24 mouse cellular contexts compared by ENCODE assay signal in genomic region chr2:38777326-38777725, GRCm38 (mm10).
DNase-seq lines count a peak whose midpoint lies in the region; ATAC-seq and TF ChIP-seq lines count a peak whose summit lies in the region.
"Had no signal": no experiment of that assay in that cellular context is flagged by ENCODE, and none has a peak within 500 bp of the region (broad histone marks: within the 10 kb centered on the region; RNA-seq: fewer than 3 reads in every experiment).

No protein-coding gene starts in this region.

- H3K4me3 ChIP-seq in G1E (ENCODE audit: low read depth, low read length): no peak overlapping the region
- H3K4me3 ChIP-seq in midbrain, embryonic 11.5 days (ENCODE audit: low read depth, low read length): no peak overlapping the region
- H3K4me3 ChIP-seq: embryonic facial prominence, embryonic 13.5 days; embryonic facial prominence, embryonic 15.5 days; erythroblast, embryonic 14.5 days; forebrain, embryonic 10.5 days; forebrain, embryonic 12.5 days had no signal

- H3K9me3 ChIP-seq in G1E (replicated peaks): no peaks in the 10 kb centered on the region
- no peaks in the 10 kb centered on the region for H3K9me3 ChIP-seq in midbrain, embryonic 11.5 days (ENCODE audit: control insufficient read depth, low read length)
- H3K9me3 ChIP-seq: embryonic facial prominence, embryonic 13.5 days; embryonic facial prominence, embryonic 15.5 days; forebrain, embryonic 10.5 days; forebrain, embryonic 12.5 days had no signal

- DNase-seq in 416B (ENCODE audit: low read depth): peak; percentile 59
- no peak for DNase-seq in G1E (ENCODE audit: low spot score)
- peak; percentile 11 for DNase-seq in MEL-GATA-1-ER (ENCODE audit: extremely low read depth, low read depth)
- DNase-seq in midbrain, embryonic 11.5 days (ENCODE audit: low spot score, missing footprints): no peak
- DNase-seq in adipocyte (ENCODE audit: low spot score): no peak
- DNase-seq: adrenal gland, adult 8-10 months; adrenal gland, postnatal 14 days; adrenal gland, postnatal 36 days; B cell, adult 2 months; cerebellum, adult 11-12 months; cerebellum, adult 2 months; cerebellum, adult 9-10 months; cerebellum, postnatal 10 days; cerebellum, postnatal 36 days; embryo, embryonic 11 days had no signal

- peak; percentile 29; the same call in 1 of the 2 replicates for ATAC-seq in G1E (ENCODE audit: extremely low read depth, insufficient number of reproducible peaks, low FRiP score, poor library complexity, severe bottlenecking)
- no peak for ATAC-seq in midbrain, embryonic 11.5 days (ENCODE audit: low FRiP score)
- ATAC-seq: CD4-positive, CD25-positive, alpha-beta regulatory T cell, adult 4 months; forebrain, embryonic 14.5 days; forebrain, embryonic 16.5 days had no signal

- H3K4me2 ChIP-seq in midbrain, embryonic 11.5 days: no peak overlapping the region
- H3K4me2 ChIP-seq: embryonic facial prominence, embryonic 13.5 days; embryonic facial prominence, embryonic 15.5 days; forebrain, embryonic 12.5 days had no signal

- peaks cover 47% of the 10 kb centered on the region for H3K4me1 ChIP-seq in G1E (ENCODE audit: insufficient read depth, low read depth, low read length)
- peaks cover 5% of the 10 kb centered on the region for H3K4me1 ChIP-seq in midbrain, embryonic 11.5 days (ENCODE audit: control insufficient read depth, insufficient read depth, low read length)

- H3K27me3 ChIP-seq in G1E (ENCODE audit: insufficient read depth, low read length): no peaks in the 10 kb centered on the region
- H3K27me3 ChIP-seq in midbrain, embryonic 11.5 days (ENCODE audit: control insufficient read depth, insufficient read depth, low read length): no peaks in the 10 kb centered on the region
- H3K27me3 ChIP-seq: CH12.LX; embryonic facial prominence, embryonic 13.5 days; embryonic facial prominence, embryonic 15.5 days; forebrain, embryonic 12.5 days had no signal

- H3K27ac ChIP-seq in midbrain, embryonic 11.5 days (ENCODE audit: low read depth, low read length): no peak overlapping the region
- H3K27ac ChIP-seq: embryonic facial prominence, embryonic 13.5 days; embryonic facial prominence, embryonic 15.5 days; forebrain, embryonic 10.5 days; forebrain, embryonic 12.5 days had no signal

- TF ChIP-seq CTCF in G1E (IDR thresholded peaks at IDR 0.05; ENCODE audit: low read depth, low read length): no peak

- H3K9ac ChIP-seq in midbrain, embryonic 11.5 days (ENCODE audit: low read length): no peak overlapping the region
- H3K9ac ChIP-seq: embryonic facial prominence, embryonic 13.5 days; embryonic facial prominence, embryonic 15.5 days; forebrain, embryonic 12.5 days had no signal

- no peaks in the 10 kb centered on the region for H3K36me3 ChIP-seq in G1E (replicated peaks)
- no peaks in the 10 kb centered on the region for H3K36me3 ChIP-seq in midbrain, embryonic 11.5 days (ENCODE audit: control insufficient read depth, insufficient read depth, low read length)
- H3K36me3 ChIP-seq: embryonic facial prominence, embryonic 13.5 days; embryonic facial prominence, embryonic 15.5 days; forebrain, embryonic 12.5 days had no signal

- WGBS in midbrain, embryonic 11.5 days: 94% methylated on average over 2 of the region's 2 CpGs

Comparison
In these comparisons a context has a peak if more than half of its experiments do, and no peak if none do; other contexts are left out.
1. DNase-seq: peak in 416B (single experiment) and MEL-GATA-1-ER (single experiment); none in G1E (single experiment), midbrain, embryonic 11.5 days (single experiment) and adipocyte (single experiment).